Mouse (Mus musculus): ENCODE data around the gene Catsperg2. TPM values are rescaled to one million over a fixed set of nuclear protein-coding genes. Genes with fewer than 3 reads are reported as not detected.
"Not testable (repeated sequence)": the region's sequence is repeated elsewhere in the genome, so short reads cannot be mapped to it uniquely, and the experiment has no call there.

Gene Catsperg2
- polyA plus RNA-seq, 1 experiment from 2014 or later = 0.06 TPM

DNA sequence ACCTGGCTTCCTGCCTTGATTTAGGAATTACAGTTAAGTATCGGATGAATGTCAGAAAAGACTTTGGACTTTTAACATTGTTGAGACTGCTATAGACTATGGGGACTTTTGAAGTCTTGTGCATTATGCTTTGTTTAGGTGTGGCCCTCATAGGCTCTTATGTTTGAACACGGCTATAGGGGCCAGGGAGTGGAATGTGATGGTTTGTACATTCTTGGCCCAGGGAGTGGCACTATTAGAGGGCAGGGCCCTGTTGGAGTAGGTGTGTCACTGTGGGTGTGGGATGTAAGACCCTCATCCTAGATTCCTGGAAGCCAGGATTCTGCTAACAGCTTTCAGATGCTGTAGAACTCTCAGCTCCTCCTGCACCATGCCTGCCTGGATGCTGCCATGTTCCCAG lies 17.9 kb downstream of the Catsperg2 start:
- H3K4me3 ChIP-seq; H3K4me1 ChIP-seq; DNase-seq (ENCODE audit: low spot score); H3K27ac ChIP-seq (replicated peaks); H3K36me3 ChIP-seq; H3K27me3 ChIP-seq (ENCODE audit: low read depth, poor library complexity, severe bottlenecking); H3K9me3 ChIP-seq (replicated peaks): not testable (repeated sequence)
- 87% methylated on average over 2 of the region's 2 CpGs for WGBS

- H3K27ac ChIP-seq (replicated peaks); H3K36me3 ChIP-seq; H3K4me3 ChIP-seq; H3K27me3 ChIP-seq (ENCODE audit: low read depth, poor library complexity, severe bottlenecking); H3K4me1 ChIP-seq; DNase-seq (ENCODE audit: low spot score): not testable (repeated sequence)
- peaks cover 25% of the 10 kb centered on the region for H3K9me3 ChIP-seq (replicated peaks)
- WGBS = 90% methylated on average over 3 of the region's 3 CpGs
Measured at GRCm38 (mm10) chr7:29695231-29695630, 31.6 kb downstream of the Catsperg2 start.

DNA sequence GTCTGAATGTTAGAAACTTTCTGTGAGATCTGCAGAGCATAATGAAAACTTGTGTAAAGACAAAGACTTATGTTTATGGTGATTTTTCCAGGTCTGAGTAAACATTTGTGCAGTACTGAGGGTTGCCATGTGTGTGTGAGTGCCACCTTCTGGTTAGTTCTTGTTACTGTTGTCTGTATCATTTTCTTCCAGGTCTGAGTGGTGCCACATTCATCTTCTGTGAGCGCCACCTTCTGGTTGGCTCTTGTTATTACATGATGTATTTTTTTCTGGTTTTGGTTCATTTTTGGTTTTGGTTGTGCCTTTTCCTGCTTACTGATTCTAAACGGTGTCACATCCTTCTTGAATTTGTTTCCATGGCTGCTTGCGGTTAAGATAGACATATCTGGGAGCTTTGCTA lies 45.0 kb downstream of the Catsperg2 start:
- Histone ChIP-seq H3K4me3 (no peak overlapping the region), H3K4me1 (no peaks in the 10 kb centered on the region), H3K36me3 (no peaks in the 10 kb centered on the region), H3K27ac (replicated peaks) (no peak overlapping the region), H3K27me3 (ENCODE audit: low read depth, poor library complexity, severe bottlenecking) (no peaks in the 10 kb centered on the region), H3K9me3 (replicated peaks) (peaks cover 57% of the 10 kb centered on the region)
- WGBS = 73% methylated on average over 3 of the region's 3 CpGs
- DNase-seq (ENCODE audit: low spot score) = no peak

MicroRNA genes within 50 kb of the gene (microRNA counts, 519-probe panel; counts per million panel counts)
- not detected for microRNA mmu-miR-1964

Small RNAs within 50 kb of the gene (microRNA-seq; reads per million reads assigned to microRNA genes)
- gene Mir1964 = 3.6 reads per million, percentile 6 among the genes with 10 or more reads in this experiment

Other genes starting within 250 kb of the Catsperg2 start
- 8.4 and 8.7 TPM in 2 replicates for gene Sipa1l3, start 208.4 kb downstream of the Catsperg2 start, polyA plus RNA-seq (2016; fragmentation: Nextera tagmentation; extraction: Ambion mirVana)
- gene Zfp84, start 41.5 kb upstream of the Catsperg2 start, polyA plus RNA-seq (2016; fragmentation: Nextera tagmentation; extraction: Ambion mirVana) = 10.9 and 14.6 TPM in 2 replicates
- 6.8 and 8.3 TPM in 2 replicates for gene Zfp30, start 57.0 kb upstream of the Catsperg2 start, polyA plus RNA-seq (2016; fragmentation: Nextera tagmentation; extraction: Ambion mirVana)
- gene Zfp790, start 89.1 kb upstream of the Catsperg2 start, polyA plus RNA-seq (2016; fragmentation: Nextera tagmentation; extraction: Ambion mirVana) = 12.7 and 17.5 TPM in 2 replicates
- 9.7 and 10.3 TPM in 2 replicates for gene Zfp940, start 126.6 kb upstream of the Catsperg2 start, polyA plus RNA-seq (2016; fragmentation: Nextera tagmentation; extraction: Ambion mirVana)
- 8.8 and 9.3 TPM in 2 replicates for gene Zfp420, start 132.9 kb upstream of the Catsperg2 start, polyA plus RNA-seq (2016; fragmentation: Nextera tagmentation; extraction: Ambion mirVana)
- gene Zfp27, start 179.5 kb upstream of the Catsperg2 start, polyA plus RNA-seq (2016; fragmentation: Nextera tagmentation; extraction: Ambion mirVana) = 10.6 and 12.8 TPM in 2 replicates
- gene Zfp383, start 181.2 kb upstream of the Catsperg2 start, polyA plus RNA-seq (2016; fragmentation: Nextera tagmentation; extraction: Ambion mirVana) = 5.4 and 7.3 TPM in 2 replicates
- 12.7 and 15.8 TPM in 2 replicates for gene Zfp74, start 227.1 kb upstream of the Catsperg2 start, polyA plus RNA-seq (2016; fragmentation: Nextera tagmentation; extraction: Ambion mirVana)

All from midbrain, embryonic 10.5 days (tissue).